Mouse (Mus musculus): ENCODE measurements around the gene Hoxb2. TPM values are rescaled to one million over a fixed set of nuclear protein-coding genes. Genes with fewer than 3 reads are reported as not detected.

The Hoxb2 gene
- not detected for total RNA-seq (2021)

DNA sequence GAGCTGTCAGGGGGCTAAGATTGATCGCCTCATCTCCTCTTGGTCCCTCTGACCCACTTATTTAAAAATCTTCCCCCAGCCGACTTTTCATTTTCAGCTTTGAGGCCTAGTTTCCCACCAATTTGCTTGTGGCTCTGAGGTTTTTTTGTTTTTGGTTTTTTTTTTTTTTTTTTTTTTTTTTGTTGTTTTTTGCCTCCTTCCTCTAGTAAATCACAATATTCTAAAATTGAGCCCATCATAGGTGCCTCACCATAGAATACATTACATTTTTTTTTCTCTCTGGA, at the start of gene Hoxb2:
Gene Hoxb2, plus strand, starts transcription at position 185 of the 284 bp plus-strand sequence.
- DNase-seq (ENCODE audit: extremely low spot score in 1 of 2, low spot score in 1 of 2): no peak

DNA sequence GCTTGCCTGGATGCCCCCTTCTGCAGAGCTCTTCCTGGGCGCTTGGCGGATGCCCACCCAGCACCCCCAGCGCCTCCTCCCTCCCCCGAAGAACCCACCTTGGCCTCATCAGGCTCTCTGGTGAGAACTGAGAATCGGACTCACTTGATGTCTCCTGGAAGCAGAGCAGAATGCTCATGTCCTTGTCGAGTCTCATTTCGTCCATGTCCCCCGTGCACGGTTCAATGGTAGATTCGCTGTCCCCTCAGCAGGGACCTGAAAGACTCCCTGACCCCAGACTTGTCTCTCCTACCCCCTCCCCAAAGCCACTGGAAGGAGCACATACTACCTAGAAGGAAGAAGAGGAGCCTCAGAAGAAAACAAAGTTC, 49.3 kb upstream of the Hoxb2 start:
- no peak for DNase-seq (ENCODE audit: extremely low spot score in 1 of 2, low spot score in 1 of 2)

GRCm38 (mm10) chr11:96301837-96302236, 48.5 kb upstream of the Hoxb2 start:
- no peak for DNase-seq (ENCODE audit: extremely low spot score in 1 of 2, low spot score in 1 of 2)

DNA sequence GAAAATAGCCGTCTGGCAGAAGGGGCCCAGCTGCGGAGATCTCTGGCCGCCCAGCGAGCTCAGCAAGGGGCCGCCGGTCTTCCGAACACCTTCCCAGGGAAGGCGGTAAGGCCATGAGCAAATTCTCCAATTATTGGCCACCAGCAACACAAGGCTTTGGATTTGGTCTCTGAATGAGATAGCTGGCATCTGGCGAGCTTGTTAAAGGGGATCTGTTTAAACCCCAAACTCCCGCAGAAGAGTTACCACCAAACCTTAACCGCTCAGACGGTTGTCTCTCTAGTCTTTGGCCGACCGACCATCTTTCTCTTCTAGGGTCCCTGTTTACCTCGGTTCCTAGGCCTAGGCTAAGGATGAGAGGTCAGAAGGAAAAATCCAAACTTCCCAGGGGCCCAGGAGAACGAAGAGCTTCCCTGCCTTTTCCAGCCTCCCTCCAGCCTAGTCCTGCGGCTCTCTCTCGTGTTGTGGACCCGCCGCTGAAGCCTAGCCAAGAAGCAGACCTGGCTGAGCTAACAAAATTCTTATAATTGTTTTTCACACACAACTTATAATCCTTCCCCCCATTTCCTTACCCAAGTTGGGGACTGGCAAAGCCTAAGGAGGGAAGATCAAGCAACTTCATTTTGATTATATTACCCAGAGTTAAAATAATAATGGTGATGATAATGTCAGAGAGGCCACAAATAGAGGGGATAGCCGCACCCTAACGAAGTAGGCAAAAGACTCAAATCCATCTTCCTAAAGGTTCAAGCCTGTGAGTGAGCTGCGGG, 47.8 kb upstream of the Hoxb2 start:
- DNase-seq (ENCODE audit: extremely low spot score in 1 of 2, low spot score in 1 of 2): no peak

- DNase-seq (ENCODE audit: extremely low spot score in 1 of 2, low spot score in 1 of 2): peak in 1 of 2 experiments; percentile 41
Measured at GRCm38 (mm10) chr11:96303151-96304099, 46.9 kb upstream of the Hoxb2 start, which contains the start of gene Hoxb5. Hoxb5 (plus strand) TSS chr11:96303336.

- DNase-seq (ENCODE audit: extremely low spot score in 1 of 2, low spot score in 1 of 2): no peak
Measured at GRCm38 (mm10) chr11:96304381-96305195, 45.7 kb upstream of the Hoxb2 start.

- DNase-seq (ENCODE audit: extremely low spot score in 1 of 2, low spot score in 1 of 2): no peak
Measured at GRCm38 (mm10) chr11:96305505-96306182, 44.7 kb upstream of the Hoxb2 start.

DNA sequence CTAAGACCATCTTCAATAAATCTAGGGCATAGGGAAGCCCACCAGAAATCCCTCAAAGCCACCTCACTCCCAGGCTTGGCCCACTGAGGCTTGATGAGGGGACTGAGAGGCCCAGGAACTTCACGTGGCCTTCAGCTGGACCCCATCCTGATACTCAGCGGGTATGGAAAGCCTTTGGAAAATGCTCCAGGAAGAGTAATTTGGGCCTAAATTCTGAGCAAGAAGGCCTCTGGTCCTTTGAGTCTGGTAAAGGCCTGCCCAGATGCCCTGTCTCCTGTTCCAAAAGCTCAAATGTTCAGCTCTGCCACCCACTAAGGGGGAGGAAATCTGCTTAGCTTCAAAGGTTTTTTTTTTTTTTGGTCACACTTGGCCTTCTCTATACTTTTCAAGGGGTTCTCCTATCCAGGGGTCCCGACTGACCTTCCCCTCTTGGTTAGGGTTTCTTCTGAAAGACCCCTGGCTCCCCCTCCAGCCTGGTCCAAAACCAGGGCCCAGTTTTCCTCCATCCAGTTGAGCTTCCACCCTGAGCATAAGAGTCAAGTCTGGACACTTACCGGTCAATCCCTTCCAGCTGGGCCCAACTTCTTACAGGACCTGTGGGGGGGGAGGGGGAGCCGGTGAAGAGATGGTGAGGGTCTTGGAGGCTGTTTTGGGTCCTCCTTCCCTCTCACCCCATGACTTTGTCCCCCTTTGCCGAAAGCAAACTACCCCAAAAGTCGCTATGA, 44.0 kb upstream of the Hoxb2 start:
- no peak for DNase-seq (ENCODE audit: extremely low spot score in 1 of 2, low spot score in 1 of 2)

DNA sequence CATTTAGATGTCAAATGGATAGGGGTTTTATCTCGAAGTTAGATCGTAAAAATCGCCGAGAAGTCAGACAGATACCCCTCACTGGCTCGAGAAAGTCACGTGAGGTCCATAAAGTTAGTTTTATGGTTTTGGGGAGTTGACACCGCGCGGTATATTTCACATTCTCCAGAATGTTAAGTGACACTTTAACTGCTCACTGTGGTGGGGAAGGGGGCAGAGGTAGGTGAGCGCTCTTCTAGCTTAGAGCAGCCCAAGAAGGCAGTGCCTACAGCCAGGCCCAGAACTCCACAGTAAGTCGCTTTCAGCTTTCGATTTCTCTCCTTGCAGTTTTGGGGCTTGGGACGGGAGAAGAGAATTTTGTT, 43.4 kb upstream of the Hoxb2 start:
- DNase-seq (ENCODE audit: extremely low spot score in 1 of 2, low spot score in 1 of 2): no peak

DNA sequence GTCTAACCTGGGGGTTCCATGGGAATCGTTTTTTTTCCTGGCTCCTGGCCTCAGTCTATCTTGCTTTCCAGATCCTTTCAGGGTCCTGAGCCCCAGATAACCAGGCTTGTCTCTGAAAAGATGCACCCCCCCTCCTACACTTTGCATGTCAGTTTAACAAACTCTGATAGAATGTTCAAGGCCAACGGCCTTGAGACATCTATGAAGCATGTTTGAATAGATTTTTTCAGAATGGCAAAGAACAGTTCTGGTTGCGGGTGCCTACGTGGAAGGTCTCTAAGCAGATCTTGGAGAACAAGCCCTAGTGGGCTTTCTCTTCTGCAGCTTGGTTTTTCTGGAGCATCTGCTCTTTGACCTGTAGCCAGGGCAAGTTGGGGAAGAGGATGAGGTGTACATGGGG, 41.6 kb upstream of the Hoxb2 start:
- no peak for DNase-seq (ENCODE audit: extremely low spot score in 1 of 2, low spot score in 1 of 2)

GRCm38 (mm10) chr11:96309288-96309687, 41.0 kb upstream of the Hoxb2 start:
- DNase-seq (ENCODE audit: extremely low spot score in 1 of 2, low spot score in 1 of 2): no peak

DNA sequence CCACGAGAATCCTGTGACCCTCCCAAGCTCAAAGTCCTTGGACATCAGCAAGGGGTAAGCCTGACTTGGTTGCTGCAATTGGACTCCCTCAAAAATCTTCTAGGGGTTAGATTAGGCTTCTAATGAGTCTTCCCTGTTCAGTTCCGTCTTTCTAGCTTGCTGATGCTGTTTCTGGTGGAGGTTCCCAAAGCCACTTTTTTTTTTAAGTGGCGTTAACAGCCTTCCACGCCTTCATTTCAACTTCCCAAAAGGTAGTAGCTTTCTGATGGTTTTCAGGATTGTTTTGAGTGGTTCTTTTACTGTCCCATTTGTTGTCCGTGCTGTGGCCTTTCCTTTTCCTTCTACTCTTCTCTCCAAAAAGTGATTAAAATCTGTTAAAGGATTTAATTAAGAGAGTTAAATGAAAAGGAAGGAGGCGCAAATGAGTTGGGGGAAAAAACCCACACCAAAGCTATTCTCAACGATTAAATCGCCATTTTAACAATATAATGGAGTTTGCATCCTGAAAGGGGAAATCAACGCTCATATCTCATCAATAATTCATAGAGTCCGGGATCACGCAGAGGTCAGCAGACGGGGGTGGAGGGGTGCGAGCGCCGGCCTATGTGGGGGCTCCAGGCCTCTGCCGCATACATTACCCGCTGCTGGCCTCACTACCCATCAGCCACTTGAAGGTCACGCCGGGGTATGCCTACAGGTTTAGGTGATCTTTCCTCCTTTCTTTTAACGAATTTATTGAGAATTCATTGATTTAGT, 40.0 kb upstream of the Hoxb2 start:
- DNase-seq (ENCODE audit: extremely low spot score in 1 of 2, low spot score in 1 of 2): no peak

DNA sequence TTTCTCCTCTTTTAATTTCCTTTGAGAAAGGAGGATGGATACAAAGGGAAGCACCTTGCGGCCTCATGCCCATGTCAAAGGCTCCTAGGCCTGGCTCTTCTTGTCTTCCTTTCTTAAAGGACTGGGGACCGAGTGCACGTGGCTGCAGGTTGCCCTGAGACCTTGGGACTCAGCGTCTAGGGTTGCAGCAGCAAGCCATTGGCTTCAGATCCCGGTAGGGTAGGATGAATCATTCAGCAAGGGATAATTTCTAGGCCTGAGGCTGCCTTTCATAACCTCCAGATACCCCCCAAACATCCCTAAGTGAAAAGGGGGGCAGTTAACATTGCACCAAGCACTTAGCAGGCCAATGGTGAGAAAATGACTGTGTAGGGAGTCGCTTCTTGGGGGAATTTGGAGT, 39.2 kb upstream of the Hoxb2 start:
- no peak for DNase-seq (ENCODE audit: extremely low spot score in 1 of 2, low spot score in 1 of 2)

- no peak for DNase-seq (ENCODE audit: extremely low spot score in 1 of 2, low spot score in 1 of 2)
Measured at GRCm38 (mm10) chr11:96311520-96312417, 38.6 kb upstream of the Hoxb2 start.

DNA sequence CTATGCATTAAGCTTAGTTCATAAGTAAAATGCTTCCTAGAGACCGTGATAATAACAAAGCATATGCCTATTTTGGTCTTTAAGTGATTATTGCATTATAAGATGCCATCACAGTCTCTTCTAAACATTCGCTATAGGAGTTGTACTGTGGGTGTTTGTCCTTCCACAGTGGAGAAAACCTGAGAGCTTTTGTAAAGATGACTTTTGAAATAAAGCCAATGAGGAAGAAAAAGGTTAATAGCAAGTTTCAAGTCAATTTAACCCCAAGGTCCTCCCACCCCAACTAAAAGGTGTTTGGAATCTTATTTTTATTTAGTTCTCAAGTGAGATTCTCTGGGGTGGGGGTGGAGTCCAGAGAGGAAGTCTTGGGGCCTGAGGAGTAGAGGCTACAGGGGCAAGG, 37.2 kb upstream of the Hoxb2 start:
- DNase-seq (ENCODE audit: extremely low spot score in 1 of 2, low spot score in 1 of 2): no peak

DNA sequence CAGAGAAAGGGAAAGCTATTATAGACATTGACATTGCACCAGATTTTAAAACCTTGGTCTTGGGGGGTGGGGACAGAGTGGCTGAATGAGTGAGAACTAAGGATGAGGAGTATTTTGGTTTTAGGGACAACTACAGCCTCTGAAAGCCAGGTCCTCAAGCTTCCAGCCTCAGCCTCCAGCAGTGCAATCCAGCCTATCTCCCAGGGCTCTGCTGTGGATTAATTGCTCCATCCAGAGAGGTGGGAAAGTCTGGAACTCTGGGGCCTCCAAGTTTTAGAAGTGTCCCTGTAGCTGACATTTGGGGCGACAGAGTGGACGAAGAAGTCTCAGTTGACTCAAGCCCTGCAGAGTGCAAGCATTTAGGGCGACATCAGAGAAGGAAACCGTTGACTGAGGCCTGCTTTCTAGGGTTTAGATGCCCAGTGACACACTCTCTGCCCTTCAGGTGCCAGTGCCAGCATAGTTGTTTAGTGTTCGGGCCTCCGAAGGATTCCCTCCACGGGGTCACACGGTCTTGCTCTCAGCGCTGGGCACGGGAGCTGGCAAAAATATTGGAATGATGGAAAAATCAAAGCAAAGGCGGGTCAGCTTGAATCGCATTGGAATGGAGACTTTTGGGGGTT, 36.4 kb upstream of the Hoxb2 start:
- no peak for DNase-seq (ENCODE audit: extremely low spot score in 1 of 2, low spot score in 1 of 2)

DNA sequence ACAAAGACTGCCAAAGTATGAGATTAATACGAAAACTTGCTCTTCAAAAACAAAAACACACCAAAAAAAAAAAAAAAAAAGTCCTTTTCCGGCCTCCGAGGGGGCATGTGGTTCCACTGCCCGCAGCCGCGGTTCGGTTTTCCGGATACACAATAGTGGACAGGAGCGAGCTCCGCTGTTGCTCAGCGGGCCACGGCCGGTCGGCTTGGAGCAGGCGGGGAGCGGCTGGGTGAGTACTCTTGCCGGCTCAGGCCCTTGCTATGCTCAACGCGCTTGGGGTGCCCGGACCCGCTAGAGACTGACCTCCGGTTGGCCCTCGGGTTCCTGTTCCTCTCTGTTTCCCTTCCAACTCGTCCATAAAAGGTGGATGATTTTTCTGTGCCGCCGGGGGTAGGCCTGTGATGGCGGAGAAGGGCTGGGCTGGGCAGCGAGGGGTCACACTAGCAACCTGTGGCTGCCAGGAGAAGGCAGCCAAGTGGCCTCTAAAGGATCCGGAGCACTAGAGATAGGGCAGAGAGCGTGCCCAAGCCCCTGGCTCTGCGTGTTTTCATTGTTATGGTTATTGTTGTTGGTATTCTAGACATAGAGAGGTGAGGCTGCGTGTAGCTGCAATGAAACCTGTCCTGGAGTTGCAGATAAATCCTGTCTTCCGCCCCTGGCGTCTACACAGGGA, 35.5 kb upstream of the Hoxb2 start:
- DNase-seq (ENCODE audit: extremely low spot score in 1 of 2, low spot score in 1 of 2): no peak

Measured in layer of hippocampus, postnatal 25 days (tissue).